Mouse (Mus musculus): ENCODE results near the gene Chst15. TPM values are rescaled to one million over a fixed set of nuclear protein-coding genes. Genes with fewer than 3 reads are reported as not detected.

The Chst15 gene
- polyA plus RNA-seq, 1 experiment: 34.6 TPM

- no peak overlapping the region for H3K4me3 ChIP-seq (replicated peaks; ENCODE audit: control insufficient read depth, low read depth, low read length)
- TF ChIP-seq POLR2A (IDR thresholded peaks at IDR 0.05; ENCODE audit: borderline replicate concordance, control insufficient read depth, low read depth, low read length) (no peak), CTCF (IDR thresholded peaks at IDR 0.05; ENCODE audit: control insufficient read depth, insufficient read depth, low read length) (no peak)
- H3K4me1 ChIP-seq (ENCODE audit: control insufficient read depth, insufficient read depth, low read length): peaks cover 6% of the 10 kb centered on the region
- H3K27ac ChIP-seq (ENCODE audit: control insufficient read depth, insufficient read depth, low read depth, low read length, poor library complexity): no peak overlapping the region
- 42% methylated on average over 14 of the region's 14 CpGs for WGBS
Observed at GRCm38 (mm10) chr7:132286630-132287339, 30.2 kb downstream of the Chst15 start.

GRCm38 (mm10) chr7:132284795-132285194 lies 32.2 kb downstream of the Chst15 start:
- no peak overlapping the region for H3K4me3 ChIP-seq (replicated peaks; ENCODE audit: control insufficient read depth, low read depth, low read length)
- 42% methylated on average over 1 of the region's 1 CpGs for WGBS
- no peak overlapping the region for H3K27ac ChIP-seq (ENCODE audit: control insufficient read depth, insufficient read depth, low read depth, low read length, poor library complexity)
- no peak for TF ChIP-seq CTCF (IDR thresholded peaks at IDR 0.05; ENCODE audit: control insufficient read depth, insufficient read depth, low read length)
- no peak for TF ChIP-seq POLR2A (IDR thresholded peaks at IDR 0.05; ENCODE audit: borderline replicate concordance, control insufficient read depth, low read depth, low read length)
- peaks cover 6% of the 10 kb centered on the region for H3K4me1 ChIP-seq (ENCODE audit: control insufficient read depth, insufficient read depth, low read length)

DNA sequence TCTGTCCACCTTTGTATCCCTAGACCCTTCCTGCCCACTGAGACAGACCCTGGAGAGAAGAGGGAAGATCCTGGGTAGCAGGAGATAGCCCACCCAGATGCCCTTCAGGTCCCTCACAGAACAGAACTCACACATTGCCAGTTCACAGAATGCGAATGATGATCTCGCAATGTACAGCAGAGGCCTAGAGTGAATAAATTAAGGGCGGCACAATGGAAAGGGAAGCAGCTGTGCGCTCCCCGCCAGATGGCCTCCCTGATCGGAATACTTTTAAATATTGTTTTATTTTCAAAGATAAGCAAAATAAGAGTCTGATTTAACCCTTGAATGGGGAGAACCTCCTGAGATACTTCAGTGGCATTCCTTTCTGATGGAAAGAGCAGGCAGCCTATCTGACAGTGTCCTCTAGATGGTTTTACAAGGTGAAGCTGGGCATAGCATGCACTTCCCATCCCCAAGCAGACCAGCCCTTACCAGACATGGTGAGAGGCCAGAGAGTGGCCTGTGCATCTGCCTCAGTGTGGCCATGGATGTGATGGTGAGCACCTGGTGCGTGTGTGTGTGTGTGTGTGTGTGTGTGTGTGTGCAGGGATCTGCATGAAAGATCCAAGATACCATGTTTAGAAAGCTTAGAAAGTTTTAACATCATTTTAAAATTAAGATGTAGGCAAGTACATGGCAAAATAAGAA lies 32.8 kb downstream of the Chst15 start:
- 39% methylated on average over 7 of the region's 7 CpGs for WGBS
- no peak for TF ChIP-seq POLR2A (IDR thresholded peaks at IDR 0.05; ENCODE audit: borderline replicate concordance, control insufficient read depth, low read depth, low read length)
- no peak for TF ChIP-seq CTCF (IDR thresholded peaks at IDR 0.05; ENCODE audit: control insufficient read depth, insufficient read depth, low read length)

GRCm38 (mm10) chr7:132282576-132282975 lies 34.5 kb downstream of the Chst15 start:
- WGBS: 80% methylated on average over 2 of the region's 2 CpGs
- TF ChIP-seq CTCF (IDR thresholded peaks at IDR 0.05; ENCODE audit: control insufficient read depth, insufficient read depth, low read length) (no peak), POLR2A (IDR thresholded peaks at IDR 0.05; ENCODE audit: borderline replicate concordance, control insufficient read depth, low read depth, low read length) (no peak)
- peaks cover 6% of the 10 kb centered on the region for H3K4me1 ChIP-seq (ENCODE audit: control insufficient read depth, insufficient read depth, low read length)
- no peak overlapping the region for H3K4me3 ChIP-seq (replicated peaks; ENCODE audit: control insufficient read depth, low read depth, low read length)
- no peak overlapping the region for H3K27ac ChIP-seq (ENCODE audit: control insufficient read depth, insufficient read depth, low read depth, low read length, poor library complexity)

More for the DNA sequence above, 32.8 kb downstream of the Chst15 start:
- no peak overlapping the region for H3K27ac ChIP-seq (ENCODE audit: control insufficient read depth, insufficient read depth, low read depth, low read length, poor library complexity)
- H3K4me3 ChIP-seq (replicated peaks; ENCODE audit: control insufficient read depth, low read depth, low read length): no peak overlapping the region
- H3K4me1 ChIP-seq (ENCODE audit: control insufficient read depth, insufficient read depth, low read length): peaks cover 6% of the 10 kb centered on the region

GRCm38 (mm10) chr7:132282161-132282560 lies 34.9 kb downstream of the Chst15 start:
- TF ChIP-seq POLR2A (IDR thresholded peaks at IDR 0.05; ENCODE audit: borderline replicate concordance, control insufficient read depth, low read depth, low read length): no peak
- TF ChIP-seq CTCF (IDR thresholded peaks at IDR 0.05; ENCODE audit: control insufficient read depth, insufficient read depth, low read length): no peak
- Histone ChIP-seq H3K27ac (ENCODE audit: control insufficient read depth, insufficient read depth, low read depth, low read length, poor library complexity) (no peak overlapping the region), H3K4me3 (replicated peaks; ENCODE audit: control insufficient read depth, low read depth, low read length) (no peak overlapping the region), H3K4me1 (ENCODE audit: control insufficient read depth, insufficient read depth, low read length) (peaks cover 6% of the 10 kb centered on the region)
- WGBS: 68% methylated on average over 3 of the region's 3 CpGs

- Histone ChIP-seq H3K4me3 (replicated peaks; ENCODE audit: control insufficient read depth, low read depth, low read length) (no peak overlapping the region), H3K27ac (ENCODE audit: control insufficient read depth, insufficient read depth, low read depth, low read length, poor library complexity) (no peak overlapping the region), H3K4me1 (ENCODE audit: control insufficient read depth, insufficient read depth, low read length) (peaks cover 6% of the 10 kb centered on the region)
- 72% methylated on average over 4 of the region's 4 CpGs for WGBS
- no peak for TF ChIP-seq CTCF (IDR thresholded peaks at IDR 0.05; ENCODE audit: control insufficient read depth, insufficient read depth, low read length)
Observed at GRCm38 (mm10) chr7:132281753-132282152, 35.3 kb downstream of the Chst15 start.

GRCm38 (mm10) chr7:132278658-132279057 lies 38.4 kb downstream of the Chst15 start:
- peaks cover 6% of the 10 kb centered on the region for H3K4me1 ChIP-seq (ENCODE audit: control insufficient read depth, insufficient read depth, low read length)
- H3K27ac ChIP-seq (ENCODE audit: control insufficient read depth, insufficient read depth, low read depth, low read length, poor library complexity): no peak overlapping the region
- TF ChIP-seq POLR2A (IDR thresholded peaks at IDR 0.05; ENCODE audit: borderline replicate concordance, control insufficient read depth, low read depth, low read length) (no peak), CTCF (IDR thresholded peaks at IDR 0.05; ENCODE audit: control insufficient read depth, insufficient read depth, low read length) (no peak)
- H3K4me3 ChIP-seq (replicated peaks; ENCODE audit: control insufficient read depth, low read depth, low read length): no peak overlapping the region
- WGBS: 45% methylated on average over 3 of the region's 3 CpGs

DNA sequence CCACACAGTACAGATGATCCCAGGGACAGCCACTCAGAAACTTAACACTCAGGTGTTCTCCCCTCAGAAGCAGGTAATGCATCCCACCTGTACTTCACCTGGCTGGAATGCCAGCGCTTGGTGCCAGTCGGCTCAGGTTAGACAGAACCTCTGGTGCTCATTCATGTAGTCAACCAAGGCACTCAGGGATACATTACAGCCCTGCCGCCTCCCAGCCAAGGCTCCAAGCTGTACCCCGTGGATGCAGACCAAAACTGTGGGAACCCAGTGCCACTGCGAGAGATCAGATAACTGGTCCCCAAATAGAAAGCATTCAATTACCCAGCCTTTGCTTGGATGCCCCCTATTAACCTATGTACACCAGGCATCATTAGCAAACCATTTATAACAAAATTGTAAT lies 40.7 kb downstream of the Chst15 start:
- TF ChIP-seq POLR2A (IDR thresholded peaks at IDR 0.05; ENCODE audit: borderline replicate concordance, control insufficient read depth, low read depth, low read length) (no peak), CTCF (IDR thresholded peaks at IDR 0.05; ENCODE audit: control insufficient read depth, insufficient read depth, low read length) (no peak)
- no peaks in the 10 kb centered on the region for H3K4me1 ChIP-seq (ENCODE audit: control insufficient read depth, insufficient read depth, low read length)
- H3K27ac ChIP-seq (ENCODE audit: control insufficient read depth, insufficient read depth, low read depth, low read length, poor library complexity): no peak overlapping the region
- 88% methylated on average over 5 of the region's 5 CpGs for WGBS
- no peak overlapping the region for H3K4me3 ChIP-seq (replicated peaks; ENCODE audit: control insufficient read depth, low read depth, low read length)

Data from bone marrow, adult 2 months (tissue).